Mouse (Mus musculus) monocyte, adult 2 months (primary cell): Measurements from ENCODE around the gene Srrt.

Source experiments
- DNase-seq, 2 experiments: peaks; one replicate each; pipeline ENCODE4 v3.0.0; 2022; ENCODE audit warnings: low spot score in 2 of 2, low read depth in 1 of 2

The Srrt gene

GRCm38 (mm10) chr5:137338256-137338655 is 30.8 kb upstream of the Srrt start:
- peak in 1 of 2 experiments; percentile 28 for DNase-seq

GRCm38 (mm10) chr5:137337190-137337589 is 29.7 kb upstream of the Srrt start:
- DNase-seq = no peak

GRCm38 (mm10) chr5:137335066-137335465 is 27.6 kb upstream of the Srrt start:
- DNase-seq = no peak

GRCm38 (mm10) chr5:137334317-137334716 is 26.8 kb upstream of the Srrt start:
- no peak for DNase-seq

GRCm38 (mm10) chr5:137333512-137334174 is 26.2 kb upstream of the Srrt start, which contains the start of gene Slc12a9:
TSS of gene Slc12a9 (minus strand) at chr5:137333597.
- peak; percentile 84 to 91 for DNase-seq

GRCm38 (mm10) chr5:137332857-137333511 is 25.5 kb upstream of the Srrt start:
- no peak for DNase-seq

- peak in 1 of 2 experiments; percentile 33 for DNase-seq
Observed at GRCm38 (mm10) chr5:137330910-137331309, 23.4 kb upstream of the Srrt start.

- DNase-seq = no peak
Observed at GRCm38 (mm10) chr5:137320996-137321395, 13.5 kb upstream of the Srrt start.

- no peak for DNase-seq
Observed at GRCm38 (mm10) chr5:137318570-137318969, 11.1 kb upstream of the Srrt start.

GRCm38 (mm10) chr5:137317361-137317760 is 9.9 kb upstream of the Srrt start:
- DNase-seq = no peak

- no peak for DNase-seq
Observed at GRCm38 (mm10) chr5:137315084-137315903, 7.8 kb upstream of the Srrt start.

GRCm38 (mm10) chr5:137314193-137315083 is 7.0 kb upstream of the Srrt start, which contains the start of gene Trip6:
TSS of gene Trip6 (minus strand) at chr5:137314404.
- DNase-seq = no peak

- DNase-seq = no peak
Observed at GRCm38 (mm10) chr5:137313466-137314192, 6.2 kb upstream of the Srrt start.

GRCm38 (mm10) chr5:137308356-137308755 is 882 bp upstream of the Srrt start:
- no peak for DNase-seq

GRCm38 (mm10) chr5:137306439-137307005 is 952 bp downstream of the Srrt start:
- no peak for DNase-seq

- no peak for DNase-seq
Observed at GRCm38 (mm10) chr5:137305822-137306221, 1.7 kb downstream of the Srrt start.

GRCm38 (mm10) chr5:137304816-137305215 is 2.7 kb downstream of the Srrt start:
- no peak for DNase-seq

GRCm38 (mm10) chr5:137304165-137304564 is 3.3 kb downstream of the Srrt start:
- no peak for DNase-seq

- no peak for DNase-seq
Observed at GRCm38 (mm10) chr5:137303609-137304008, 3.9 kb downstream of the Srrt start.

GRCm38 (mm10) chr5:137301253-137301652 is 6.2 kb downstream of the Srrt start:
- DNase-seq = no peak
